Mouse (Mus musculus): ENCODE results near the gene Bex4. TPM values are rescaled to one million over a fixed set of nuclear protein-coding genes. Genes with fewer than 3 reads are reported as not detected.

Bex4 gene
- polyA plus RNA-seq, 1 experiment from 2014 or later = 242 TPM

- no peaks in the 10 kb centered on the region for H3K27me3 ChIP-seq (replicated peaks; ENCODE audit: control insufficient read depth, insufficient read depth, low read length)
- H3K4me1 ChIP-seq (ENCODE audit: control insufficient read depth, insufficient read depth, low read length) = peaks cover 3% of the 10 kb centered on the region
- 17% methylated on average over 10 of the region's 10 CpGs for WGBS
- H3K4me3 ChIP-seq (ENCODE audit: low read length) = peak within 1 kb of the TSS; percentile 60
- H3K9ac ChIP-seq (ENCODE audit: low read depth, low read length) = peak within 1 kb of the TSS; percentile 71
- peak; percentile 95 for ATAC-seq
- peak within 1 kb of the TSS; percentile 51 for H3K4me2 ChIP-seq (ENCODE audit: low read depth, low read length)
- no peaks in the 10 kb centered on the region for H3K9me3 ChIP-seq (ENCODE audit: control insufficient read depth, low read length)
- H3K27ac ChIP-seq (ENCODE audit: low read length) = peak within 1 kb of the TSS; percentile 90
- H3K36me3 ChIP-seq (ENCODE audit: control insufficient read depth, insufficient read depth, low read length) = no peaks in the 10 kb centered on the region
Observed at GRCm38 (mm10) chrX:136172118-136172551, 33.3 kb downstream of the Bex4 start, which contains the start of gene Tceal8. Gene Tceal8, minus strand, starts transcription at chrX:136172342.

- Histone ChIP-seq H3K9me3 (ENCODE audit: control insufficient read depth, low read length) (no peaks in the 10 kb centered on the region), H3K4me2 (ENCODE audit: low read depth, low read length) (peak overlapping the region; percentile 47), H3K4me3 (ENCODE audit: low read length) (peak overlapping the region; percentile 31), H3K4me1 (ENCODE audit: control insufficient read depth, insufficient read depth, low read length) (peaks cover 3% of the 10 kb centered on the region; the same call in 1 of the 2 replicates), H3K36me3 (ENCODE audit: control insufficient read depth, insufficient read depth, low read length) (no peaks in the 10 kb centered on the region), H3K27ac (ENCODE audit: low read length) (0 out of 2 replicates have a peak overlapping the region, but pooled peaks have one; percentile 28), H3K27me3 (replicated peaks; ENCODE audit: control insufficient read depth, insufficient read depth, low read length) (no peaks in the 10 kb centered on the region), H3K9ac (ENCODE audit: low read depth, low read length) (peak overlapping the region; percentile 40; the same call in 1 of the 2 replicates)
- no peak for ATAC-seq
- 37% methylated on average over 10 of the region's 10 CpGs for WGBS
Observed at GRCm38 (mm10) chrX:136172786-136173185, 34.0 kb downstream of the Bex4 start.

GRCm38 (mm10) chrX:136180897-136181553 is 42.2 kb downstream of the Bex4 start:
- 40% methylated on average over 11 of the region's 11 CpGs for WGBS
- Histone ChIP-seq H3K9me3 (ENCODE audit: control insufficient read depth, low read length) (no peaks in the 10 kb centered on the region; the same call in 1 of the 2 replicates), H3K4me3 (ENCODE audit: low read length) (no peak overlapping the region), H3K36me3 (ENCODE audit: control insufficient read depth, insufficient read depth, low read length) (no peaks in the 10 kb centered on the region), H3K27me3 (replicated peaks; ENCODE audit: control insufficient read depth, insufficient read depth, low read length) (no peaks in the 10 kb centered on the region), H3K4me1 (ENCODE audit: control insufficient read depth, insufficient read depth, low read length) (no peaks in the 10 kb centered on the region), H3K9ac (ENCODE audit: low read depth, low read length) (no peak overlapping the region), H3K27ac (ENCODE audit: low read length) (no peak overlapping the region), H3K4me2 (ENCODE audit: low read depth, low read length) (no peak overlapping the region)
- ATAC-seq = no peak

DNA sequence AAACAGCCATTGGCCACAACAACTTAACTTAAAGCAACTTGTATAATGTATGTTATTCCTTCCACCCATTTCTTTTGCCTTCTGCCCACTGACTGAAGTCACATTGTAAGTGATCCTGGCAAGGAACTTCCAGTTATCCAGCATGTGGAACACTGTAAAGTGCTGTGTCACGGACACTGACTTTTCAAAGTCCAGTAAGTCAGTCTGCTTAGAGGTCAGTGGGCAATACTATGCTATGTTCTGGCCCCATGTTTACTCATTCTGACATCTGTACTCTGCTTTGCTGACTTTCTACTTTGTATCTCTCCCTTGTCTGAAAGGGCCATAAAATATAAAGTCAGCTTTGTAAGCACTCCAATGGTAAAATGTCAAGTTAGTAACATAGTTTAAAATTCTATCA is 44.3 kb downstream of the Bex4 start:
- Histone ChIP-seq H3K9me3 (ENCODE audit: control insufficient read depth, low read length) (no peaks in the 10 kb centered on the region; the same call in 1 of the 2 replicates), H3K36me3 (ENCODE audit: control insufficient read depth, insufficient read depth, low read length) (no peaks in the 10 kb centered on the region), H3K4me3 (ENCODE audit: low read length) (no peak overlapping the region), H3K4me1 (ENCODE audit: control insufficient read depth, insufficient read depth, low read length) (no peaks in the 10 kb centered on the region), H3K9ac (ENCODE audit: low read depth, low read length) (no peak overlapping the region), H3K4me2 (ENCODE audit: low read depth, low read length) (no peak overlapping the region), H3K27me3 (replicated peaks; ENCODE audit: control insufficient read depth, insufficient read depth, low read length) (no peaks in the 10 kb centered on the region), H3K27ac (ENCODE audit: low read length) (no peak overlapping the region)
- 80% methylated on average over 1 of the region's 1 CpGs for WGBS
- no peak for ATAC-seq

Small RNA genes lying within 50 kb of the gene (microRNA-seq; reads per million reads assigned to microRNA genes)
- gene Mir6383 = not detected

Other genes starting within 250 kb of the Bex4 start
- gene Arxes2, start 145.2 kb upstream of the Bex4 start, polyA plus RNA-seq (2015; fragmentation: Nextera tagmentation; extraction: Ambion mirVana) = 65.3 and 66.9 TPM in 2 replicates
- gene Arxes1, start 105.6 kb upstream of the Bex4 start, polyA plus RNA-seq (2015; fragmentation: Nextera tagmentation; extraction: Ambion mirVana) = 19.3 and 22.1 TPM in 2 replicates
- gene Bex2, start 70.8 kb upstream of the Bex4 start, polyA plus RNA-seq (2015; fragmentation: Nextera tagmentation; extraction: Ambion mirVana) = 106 and 108 TPM in 2 replicates
- 0.11 and 0.12 TPM in 2 replicates for gene Nxf3, start 53.7 kb upstream of the Bex4 start, polyA plus RNA-seq (2015; fragmentation: Nextera tagmentation; extraction: Ambion mirVana)
- gene Tceal8, start 33.3 kb downstream of the Bex4 start, polyA plus RNA-seq (2015; fragmentation: Nextera tagmentation; extraction: Ambion mirVana) = 232 and 243 TPM in 2 replicates
- gene Tceal5, start 64.9 kb downstream of the Bex4 start, polyA plus RNA-seq (2015; fragmentation: Nextera tagmentation; extraction: Ambion mirVana) = 3.8 and 4.3 TPM in 2 replicates
- gene Tceal7, start 75.8 kb downstream of the Bex4 start, polyA plus RNA-seq (2015; fragmentation: Nextera tagmentation; extraction: Ambion mirVana) = 0.84 and 0.95 TPM in 2 replicates
- 151 and 167 TPM in 2 replicates for gene Bex1, start 76.5 kb downstream of the Bex4 start, polyA plus RNA-seq (2015; fragmentation: Nextera tagmentation; extraction: Ambion mirVana)
- gene Tceal9, start 106.1 kb downstream of the Bex4 start, polyA plus RNA-seq (2015; fragmentation: Nextera tagmentation; extraction: Ambion mirVana) = 556 and 559 TPM in 2 replicates
- 355 and 360 TPM in 2 replicates for gene Bex3, start 131.3 kb downstream of the Bex4 start, polyA plus RNA-seq (2015; fragmentation: Nextera tagmentation; extraction: Ambion mirVana)